In the genomic region with DNA sequence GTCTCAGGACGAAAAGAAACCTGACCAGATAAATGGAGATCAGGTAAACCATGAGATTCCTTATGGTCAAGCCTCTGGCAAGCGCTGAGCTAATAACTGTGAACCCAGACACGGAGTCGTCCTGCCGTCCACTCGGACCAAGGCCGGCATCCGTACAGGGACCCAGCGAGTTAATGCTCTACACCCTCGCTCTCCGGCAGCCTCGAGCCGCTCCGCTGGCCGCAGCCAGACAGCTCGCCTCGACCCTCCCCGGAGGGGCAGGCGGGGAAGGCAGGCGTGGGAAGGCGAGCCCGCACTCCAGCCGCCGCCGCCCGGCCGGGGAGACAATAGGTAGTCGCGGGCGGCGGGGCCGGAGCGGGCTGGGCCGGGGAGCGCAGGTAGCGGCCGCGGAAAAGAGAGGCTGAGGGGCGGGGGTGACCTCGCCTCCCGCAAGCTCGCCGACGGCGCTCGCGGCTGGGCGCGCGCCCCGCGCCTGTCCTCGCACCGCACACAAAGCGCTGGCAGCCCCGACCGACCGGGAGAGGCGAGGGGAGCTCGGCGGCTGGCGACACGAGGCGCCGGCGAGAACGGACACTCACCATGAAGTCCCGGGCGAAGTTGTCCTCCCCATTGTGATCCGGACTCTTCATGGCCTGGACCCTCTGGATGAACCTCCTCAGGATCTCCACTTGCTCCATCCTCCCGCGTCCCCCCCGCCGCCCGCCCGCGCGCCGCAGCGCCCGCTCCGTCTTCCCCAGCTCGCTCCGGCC, we compare ENCODE assay signal across 8 mouse cellular contexts. TPM values are rescaled to one million over a fixed set of nuclear protein-coding genes. Genes with fewer than 3 reads are reported as not detected.
DNase-seq lines count a peak whose midpoint lies in the region; ATAC-seq and TF ChIP-seq lines count a peak whose summit lies in the region.

No protein-coding gene starts in this region.

- no peaks in the 10 kb centered on the region for H3K9me3 ChIP-seq in forebrain, embryonic 10.5 days
- no peaks in the 10 kb centered on the region for H3K9me3 ChIP-seq in heart, postnatal 0 days (replicated peaks; ENCODE audit: control insufficient read depth, low read length)
- H3K9me3 ChIP-seq in lung, embryonic 16.5 days (ENCODE audit: control insufficient read depth, low read length) = no peaks in the 10 kb centered on the region

- no peaks in the 10 kb centered on the region for H3K27me3 ChIP-seq in forebrain, embryonic 10.5 days (ENCODE audit: poor library complexity, severe bottlenecking)
- no peaks in the 10 kb centered on the region for H3K27me3 ChIP-seq in heart, postnatal 0 days (ENCODE audit: control insufficient read depth, insufficient read depth, low read length)
- H3K27me3 ChIP-seq in lung, embryonic 16.5 days (ENCODE audit: control insufficient read depth, insufficient read depth, low read depth, low read length) = no peaks in the 10 kb centered on the region

- H3K4me2 ChIP-seq in heart, postnatal 0 days (ENCODE audit: low read depth, low read length) = peak overlapping the region; percentile 67
- peak overlapping the region; percentile 57 for H3K4me2 ChIP-seq in lung, embryonic 16.5 days (ENCODE audit: low read depth, low read length)

- peaks cover 24% of the 10 kb centered on the region for H3K4me1 ChIP-seq in forebrain, embryonic 10.5 days
- H3K4me1 ChIP-seq in heart, postnatal 0 days (ENCODE audit: control insufficient read depth, insufficient read depth) = peaks cover 27% of the 10 kb centered on the region
- peaks cover 11% of the 10 kb centered on the region for H3K4me1 ChIP-seq in lung, embryonic 16.5 days (replicated peaks; ENCODE audit: control insufficient read depth, insufficient read depth, low read length)

- no peak for TF ChIP-seq EP300 in heart, postnatal 0 days (IDR thresholded peaks at IDR 0.05; ENCODE audit: low read depth)

- peak; percentile 9 for ATAC-seq in CD4-positive, CD25-positive, alpha-beta regulatory T cell, adult 4 months
- peak; percentile 18 for ATAC-seq in heart, postnatal 0 days (ENCODE audit: insufficient read depth, low read depth)
- peak; percentile 21 for ATAC-seq in lung, embryonic 16.5 days (ENCODE audit: low read depth)

- H3K9ac ChIP-seq in heart, postnatal 0 days (replicated peaks; ENCODE audit: low read depth, low read length) = peak overlapping the region; percentile 98
- H3K9ac ChIP-seq in lung, embryonic 16.5 days (ENCODE audit: low read length) = peak overlapping the region; percentile 97

- TF ChIP-seq CTCF in heart, postnatal 0 days (IDR thresholded peaks at IDR 0.05; ENCODE audit: low read depth) = no peak

- H3K4me3 ChIP-seq in forebrain, embryonic 10.5 days = peak overlapping the region; percentile 94
- H3K4me3 ChIP-seq in heart, postnatal 0 days (ENCODE audit: low read depth, low read length) = peak overlapping the region; percentile 96
- peak overlapping the region; percentile 94 for H3K4me3 ChIP-seq in lung, embryonic 16.5 days (ENCODE audit: low read length)

- under 1% methylated on average over 82 of the region's 84 CpGs for WGBS in forebrain, embryonic 10.5 days
- under 1% methylated on average over 44 of the region's 84 CpGs for WGBS in heart, postnatal 0 days
- WGBS in lung, embryonic 16.5 days = under 1% methylated on average over 50 of the region's 84 CpGs

- DNase-seq in adrenal gland, adult 8-10 months = peak; percentile 34
- peak; percentile 58 for DNase-seq in forebrain, embryonic 10.5 days (ENCODE audit: extremely low spot score, low spot score)
- DNase-seq in heart, postnatal 0 days (ENCODE audit: low spot score) = no peak
- DNase-seq in kidney, postnatal 25 days = peak; percentile 53 to 71
- DNase-seq in retina, embryonic 14.5 days (ENCODE audit: low spot score) = peak; percentile 63
- peak; percentile 47 to 57 for DNase-seq in urinary bladder, postnatal 36 days (ENCODE audit: low spot score in 2 of 2)

- peak overlapping the region; percentile 99 for H3K27ac ChIP-seq in forebrain, embryonic 10.5 days
- peak overlapping the region; percentile 100 for H3K27ac ChIP-seq in heart, postnatal 0 days (ENCODE audit: low read depth)
- H3K27ac ChIP-seq in lung, embryonic 16.5 days (ENCODE audit: low read length) = peak overlapping the region; percentile 99

- peaks cover 2% of the 10 kb centered on the region; the same call in 1 of the 2 replicates for H3K36me3 ChIP-seq in forebrain, embryonic 10.5 days (replicated peaks)
- H3K36me3 ChIP-seq in heart, postnatal 0 days (replicated peaks; ENCODE audit: control insufficient read depth, insufficient read depth, low read length) = no peaks in the 10 kb centered on the region
- no peaks in the 10 kb centered on the region for H3K36me3 ChIP-seq in lung, embryonic 16.5 days (ENCODE audit: control insufficient read depth, insufficient read depth, low read length)

RNA-seq across cellular contexts. Expression of a gene that starts 0.5 kb away (rescaled TPM):
- polyA plus RNA-seq in CD4-positive, CD25-positive, alpha-beta regulatory T cell, adult 4 months (2017; shearing (Covaris generic)) = 10 to 100 TPM in 1 of 2 experiments, 1 to 10 TPM in 1; 8.1 to 10.0 TPM
- total RNA-seq in adrenal gland, adult 8-10 months (2022) = 10 to 100 TPM; 49.1 to 66.5 (median 62.2) TPM
- polyA plus RNA-seq in forebrain, embryonic 10.5 days (2016; fragmentation: Nextera tagmentation; extraction: Ambion mirVana) = 23.6 and 24.5 TPM in 2 replicates
- total RNA-seq in heart, postnatal 0 days (2014; rRNA removed; ENCODE audit: low replicate concordance) = 23.7 and 23.8 TPM in 2 replicates
- polyA plus RNA-seq in heart, postnatal 0 days (2015; fragmentation: Nextera tagmentation; extraction: Ambion mirVana) = 10.3 and 11.6 TPM in 2 replicates
- 25.7 and 29.4 TPM in 2 replicates for polyA plus RNA-seq in lung, embryonic 16.5 days (2015; fragmentation: Nextera tagmentation; extraction: Ambion mirVana)
